Comparison of ENCODE assay signal across 8 mouse cellular contexts in the genomic region with DNA sequence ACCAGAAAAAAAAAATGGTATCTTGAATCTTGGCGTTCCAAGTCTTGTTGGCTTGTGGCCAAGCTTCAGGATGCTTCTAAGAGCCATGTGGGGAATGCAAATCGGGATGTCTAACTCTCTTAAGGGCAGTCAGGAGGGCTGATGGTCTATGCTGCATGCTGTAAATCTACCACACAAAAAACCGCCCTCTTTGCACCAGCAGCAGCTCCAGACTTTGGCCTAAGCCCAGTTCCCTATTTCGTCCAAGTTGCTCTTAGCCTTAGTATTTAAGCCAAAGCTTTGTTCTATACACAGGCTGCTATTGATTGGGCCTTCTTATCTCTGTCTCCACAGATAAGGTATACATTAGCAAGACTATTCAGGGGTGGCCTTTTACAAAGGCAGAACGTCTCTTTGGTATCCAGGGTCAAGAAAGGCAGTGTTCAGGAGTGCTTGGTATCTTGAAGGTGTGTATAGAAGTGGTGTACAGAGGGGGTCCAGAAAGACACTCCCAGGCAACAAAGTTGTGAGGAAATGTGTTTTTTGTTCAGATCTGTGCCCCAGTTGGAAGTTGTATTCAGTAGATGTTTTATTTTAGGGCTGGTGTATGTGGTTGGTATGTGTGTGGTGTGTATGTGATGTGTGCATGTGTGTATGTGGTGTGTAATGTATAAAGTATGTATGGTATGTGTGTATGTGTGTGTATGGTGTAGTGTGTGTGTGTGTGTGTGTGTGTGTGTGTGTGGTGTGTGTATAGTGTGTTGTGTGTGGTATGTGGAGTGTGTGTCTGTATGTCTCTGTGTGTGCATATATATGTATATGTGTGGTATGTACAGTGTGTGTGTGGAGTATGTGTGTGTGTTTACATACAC.
A peak's percentile ranks its signal among the peaks of the same experiment; 100 is the strongest.
DNase-seq lines count a peak whose midpoint lies in the region; ATAC-seq lines count a peak whose summit lies in the region.

No protein-coding gene starts in this region.

- no peaks in the 10 kb centered on the region for H3K4me1 ChIP-seq in hindbrain, embryonic 14.5 days (replicated peaks; ENCODE audit: control insufficient read depth, insufficient read depth, low read length)
- H3K4me1 ChIP-seq in hindbrain, embryonic 10.5 days (replicated peaks): peaks cover 4% of the 10 kb centered on the region; the same call in 1 of the 2 replicates
- H3K4me1 ChIP-seq in stomach, embryonic 15.5 days: peaks cover 9% of the 10 kb centered on the region

- 53% methylated on average over 5 of the region's 5 CpGs for WGBS in hindbrain, embryonic 14.5 days
- WGBS in hindbrain, embryonic 10.5 days: 82% methylated on average over 5 of the region's 5 CpGs
- WGBS in stomach, embryonic 15.5 days: 20% methylated on average over 5 of the region's 5 CpGs

- no peaks in the 10 kb centered on the region for H3K27me3 ChIP-seq in hindbrain, embryonic 14.5 days (ENCODE audit: control insufficient read depth, insufficient read depth, low read length)
- no peaks in the 10 kb centered on the region for H3K27me3 ChIP-seq in hindbrain, embryonic 10.5 days (ENCODE audit: insufficient read depth, poor library complexity, severe bottlenecking)
- no peaks in the 10 kb centered on the region for H3K27me3 ChIP-seq in stomach, embryonic 15.5 days (replicated peaks)

- H3K27ac ChIP-seq in hindbrain, embryonic 14.5 days: no peak overlapping the region
- no peak overlapping the region for H3K27ac ChIP-seq in hindbrain, embryonic 10.5 days
- H3K27ac ChIP-seq in stomach, embryonic 15.5 days: peak overlapping the region; percentile 80

- H3K36me3 ChIP-seq in hindbrain, embryonic 14.5 days (replicated peaks; ENCODE audit: control insufficient read depth, insufficient read depth): no peaks in the 10 kb centered on the region
- no peaks in the 10 kb centered on the region for H3K36me3 ChIP-seq in hindbrain, embryonic 10.5 days
- H3K36me3 ChIP-seq in stomach, embryonic 15.5 days: no peaks in the 10 kb centered on the region

- intact Hi-C loops in left cerebral cortex, postnatal 25 days (cut with DNase I): loop anchor here (2.0 to 10.0 kb wide), 4 partner anchors 113 to 730 kb away; no protein-coding TSS in a partner anchor

- H3K4me3 ChIP-seq in hindbrain, embryonic 14.5 days (replicated peaks; ENCODE audit: low read length): no peak overlapping the region
- no peak overlapping the region for H3K4me3 ChIP-seq in hindbrain, embryonic 10.5 days
- no peak overlapping the region for H3K4me3 ChIP-seq in stomach, embryonic 15.5 days (replicated peaks)

- no peak overlapping the region for H3K4me2 ChIP-seq in hindbrain, embryonic 14.5 days (replicated peaks)
- H3K4me2 ChIP-seq in stomach, embryonic 15.5 days: no peak overlapping the region

- no peaks in the 10 kb centered on the region for H3K9me3 ChIP-seq in hindbrain, embryonic 14.5 days (ENCODE audit: control insufficient read depth, low read length)
- H3K9me3 ChIP-seq in hindbrain, embryonic 10.5 days: no peaks in the 10 kb centered on the region
- H3K9me3 ChIP-seq in stomach, embryonic 15.5 days: no peaks in the 10 kb centered on the region

- no peak overlapping the region for H3K9ac ChIP-seq in hindbrain, embryonic 14.5 days
- H3K9ac ChIP-seq in stomach, embryonic 15.5 days: no peak overlapping the region

- peak; percentile 40; the same call in 1 of the 2 replicates for ATAC-seq in hindbrain, embryonic 14.5 days (ENCODE audit: low FRiP score)
- ATAC-seq in granulocyte monocyte progenitor cell, adult 5-6 weeks (replicated peaks; ENCODE audit: poor library complexity, severe bottlenecking): 0 out of 2 replicates have a peak, but pooled peaks have one; percentile 21
- peak; percentile 77 for ATAC-seq in stomach, embryonic 15.5 days (ENCODE audit: insufficient read depth, low FRiP score, low read depth)

- no peak for DNase-seq in hindbrain, embryonic 14.5 days (ENCODE audit: low spot score)
- no peak for DNase-seq in hindbrain, embryonic 10.5 days (ENCODE audit: low spot score)
- DNase-seq in adipocyte (ENCODE audit: low spot score): peak; percentile 72
- DNase-seq in left cerebral cortex, postnatal 25 days (ENCODE audit: low spot score in 2 of 2): peak; percentile 51 to 85
- no peak for DNase-seq in adrenal gland, postnatal 25 days
- no peak for DNase-seq in cerebellum, adult 8-10 months

Comparison
In these comparisons a context has a peak if more than half of its experiments do, and no peak if none do; other contexts are left out.
1. ATAC-seq: peak in every context shown above with its lines; median percentile 77 in stomach, embryonic 15.5 days; 40 in hindbrain, embryonic 14.5 days; 21 in granulocyte monocyte progenitor cell, adult 5-6 weeks.
2. DNase-seq: peak in adipocyte (single experiment) and left cerebral cortex, postnatal 25 days (2 of 2); none in hindbrain, embryonic 14.5 days (single experiment), hindbrain, embryonic 10.5 days (single experiment), adrenal gland, postnatal 25 days (single experiment) and cerebellum, adult 8-10 months (single experiment).